In the genomic region with DNA sequence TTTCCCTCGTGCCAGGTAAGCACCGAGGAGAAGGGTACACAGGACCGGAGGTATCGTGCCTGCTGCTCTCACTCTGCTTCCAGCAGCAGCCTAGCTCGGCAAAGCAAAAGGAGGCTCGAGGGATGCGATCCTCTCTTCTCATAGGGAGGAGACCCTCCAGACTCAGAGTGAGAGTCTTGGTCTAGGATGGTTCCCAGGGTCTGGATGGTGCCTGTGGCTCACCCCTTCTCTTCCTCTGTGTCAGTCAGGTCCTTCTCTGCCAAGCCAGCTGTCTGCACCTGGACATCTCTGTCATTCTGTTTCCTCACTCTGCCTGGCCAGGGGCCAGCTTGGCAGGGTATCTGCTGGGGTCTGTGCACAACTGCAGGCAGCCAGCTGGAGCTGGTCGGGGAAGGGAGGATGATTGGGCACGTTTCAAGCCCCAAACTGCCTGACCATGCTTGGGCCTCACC, we compare ENCODE assay signal across 8 mouse cellular contexts.
DNase-seq lines count a peak whose midpoint lies in the region; ATAC-seq and TF ChIP-seq lines count a peak whose summit lies in the region.

No protein-coding gene starts in this region.

- 0 out of 2 replicates have a peak, but pooled peaks cover 9% of the 10 kb centered on the region for H3K4me1 ChIP-seq in kidney, embryonic 14.5 days (ENCODE audit: control insufficient read depth, insufficient read depth, low read length)
- peaks cover 23% of the 10 kb centered on the region for H3K4me1 ChIP-seq in kidney, embryonic 15.5 days
- H3K4me1 ChIP-seq in embryonic facial prominence, embryonic 13.5 days: peaks cover 35% of the 10 kb centered on the region
- peaks cover 29% of the 10 kb centered on the region for H3K4me1 ChIP-seq in heart, embryonic 15.5 days (replicated peaks)
- H3K4me1 ChIP-seq in lung, embryonic 14.5 days (ENCODE audit: insufficient read depth): peaks cover 20% of the 10 kb centered on the region
- peaks cover 19% of the 10 kb centered on the region for H3K4me1 ChIP-seq in stomach, embryonic 16.5 days (ENCODE audit: control insufficient read depth, insufficient read depth, low read length)

- no peaks in the 10 kb centered on the region for H3K9me3 ChIP-seq in kidney, embryonic 14.5 days (ENCODE audit: control insufficient read depth, low read length)
- no peaks in the 10 kb centered on the region for H3K9me3 ChIP-seq in kidney, embryonic 15.5 days (replicated peaks)
- H3K9me3 ChIP-seq in embryonic facial prominence, embryonic 13.5 days: no peaks in the 10 kb centered on the region
- H3K9me3 ChIP-seq in heart, embryonic 15.5 days (replicated peaks): no peaks in the 10 kb centered on the region
- no peaks in the 10 kb centered on the region for H3K9me3 ChIP-seq in lung, embryonic 14.5 days (ENCODE audit: low read depth, low read length)
- no peaks in the 10 kb centered on the region for H3K9me3 ChIP-seq in stomach, embryonic 16.5 days (replicated peaks; ENCODE audit: control insufficient read depth, low read length)

- no peaks in the 10 kb centered on the region for H3K36me3 ChIP-seq in kidney, embryonic 14.5 days (ENCODE audit: control insufficient read depth, insufficient read depth, low read length)
- no peaks in the 10 kb centered on the region for H3K36me3 ChIP-seq in kidney, embryonic 15.5 days
- no peaks in the 10 kb centered on the region for H3K36me3 ChIP-seq in embryonic facial prominence, embryonic 13.5 days
- H3K36me3 ChIP-seq in heart, embryonic 15.5 days: no peaks in the 10 kb centered on the region
- no peaks in the 10 kb centered on the region for H3K36me3 ChIP-seq in lung, embryonic 14.5 days (ENCODE audit: insufficient read depth)
- H3K36me3 ChIP-seq in stomach, embryonic 16.5 days (ENCODE audit: control insufficient read depth, insufficient read depth, low read length): no peaks in the 10 kb centered on the region

- H3K9ac ChIP-seq in kidney, embryonic 14.5 days (ENCODE audit: low read depth, low read length): no peak overlapping the region
- H3K9ac ChIP-seq in kidney, embryonic 15.5 days: no peak overlapping the region
- no peak overlapping the region for H3K9ac ChIP-seq in embryonic facial prominence, embryonic 13.5 days
- H3K9ac ChIP-seq in heart, embryonic 15.5 days: no peak overlapping the region
- H3K9ac ChIP-seq in lung, embryonic 14.5 days: no peak overlapping the region
- H3K9ac ChIP-seq in stomach, embryonic 16.5 days (ENCODE audit: low read length): no peak overlapping the region

- peak; percentile 78 for DNase-seq in lung, embryonic 14.5 days
- DNase-seq in urinary bladder, adult 18-20 months (ENCODE audit: low spot score in 2 of 2): no peak
- DNase-seq in cerebellum, adult 9-10 months: no peak

- no peak overlapping the region for H3K4me2 ChIP-seq in kidney, embryonic 14.5 days (replicated peaks; ENCODE audit: low read depth, low read length)
- H3K4me2 ChIP-seq in kidney, embryonic 15.5 days: no peak overlapping the region
- H3K4me2 ChIP-seq in embryonic facial prominence, embryonic 13.5 days: no peak overlapping the region
- H3K4me2 ChIP-seq in heart, embryonic 15.5 days: no peak overlapping the region
- H3K4me2 ChIP-seq in lung, embryonic 14.5 days: peak overlapping the region; percentile 29; the same call in 1 of the 2 replicates
- no peak overlapping the region for H3K4me2 ChIP-seq in stomach, embryonic 16.5 days (ENCODE audit: low read depth, low read length)

- H3K27me3 ChIP-seq in kidney, embryonic 14.5 days (ENCODE audit: control insufficient read depth, insufficient read depth, low read length): no peaks in the 10 kb centered on the region
- H3K27me3 ChIP-seq in kidney, embryonic 15.5 days: no peaks in the 10 kb centered on the region
- no peaks in the 10 kb centered on the region for H3K27me3 ChIP-seq in embryonic facial prominence, embryonic 13.5 days
- no peaks in the 10 kb centered on the region for H3K27me3 ChIP-seq in heart, embryonic 15.5 days
- H3K27me3 ChIP-seq in lung, embryonic 14.5 days (ENCODE audit: insufficient read depth, low read length): no peaks in the 10 kb centered on the region
- H3K27me3 ChIP-seq in stomach, embryonic 16.5 days (ENCODE audit: control insufficient read depth, insufficient read depth, low read length): no peaks in the 10 kb centered on the region

- ATAC-seq in kidney, embryonic 14.5 days (ENCODE audit: low FRiP score, low TSS enrichment): 0 out of 2 replicates have a peak, but pooled peaks have one; percentile 60
- no peak for ATAC-seq in kidney, embryonic 15.5 days (replicated peaks; ENCODE audit: low FRiP score)
- ATAC-seq in embryonic facial prominence, embryonic 13.5 days (ENCODE audit: insufficient number of reproducible peaks, insufficient read depth, low FRiP score, low TSS enrichment, low read depth): no peak
- 0 out of 2 replicates have a peak, but pooled peaks have one; percentile 22 for ATAC-seq in heart, embryonic 15.5 days (replicated peaks; ENCODE audit: insufficient number of reproducible peaks, insufficient read depth, low FRiP score, low read depth)
- ATAC-seq in lung, embryonic 14.5 days (ENCODE audit: insufficient read depth): peak; percentile 79
- peak; percentile 66; the same call in 1 of the 2 replicates for ATAC-seq in stomach, embryonic 16.5 days (ENCODE audit: insufficient read depth, low FRiP score)

- WGBS in kidney, embryonic 14.5 days: 78% methylated on average over 9 of the region's 9 CpGs
- WGBS in kidney, embryonic 15.5 days: 68% methylated on average over 9 of the region's 9 CpGs
- WGBS in embryonic facial prominence, embryonic 13.5 days: 66% methylated on average over 9 of the region's 9 CpGs
- WGBS in heart, embryonic 15.5 days: 54% methylated on average over 9 of the region's 9 CpGs
- WGBS in lung, embryonic 14.5 days: 61% methylated on average over 9 of the region's 9 CpGs
- WGBS in stomach, embryonic 16.5 days: 51% methylated on average over 9 of the region's 9 CpGs

- no peak overlapping the region for H3K27ac ChIP-seq in kidney, embryonic 14.5 days (ENCODE audit: low read depth, low read length)
- H3K27ac ChIP-seq in kidney, embryonic 15.5 days: no peak overlapping the region
- peak overlapping the region; percentile 81 for H3K27ac ChIP-seq in embryonic facial prominence, embryonic 13.5 days
- H3K27ac ChIP-seq in heart, embryonic 15.5 days: peak overlapping the region; percentile 55
- H3K27ac ChIP-seq in lung, embryonic 14.5 days (ENCODE audit: low read depth): peak overlapping the region; percentile 80
- H3K27ac ChIP-seq in stomach, embryonic 16.5 days (ENCODE audit: low read length): peak overlapping the region; percentile 79

- H3K4me3 ChIP-seq in kidney, embryonic 14.5 days (ENCODE audit: low read length): no peak overlapping the region
- H3K4me3 ChIP-seq in kidney, embryonic 15.5 days (replicated peaks): no peak overlapping the region
- no peak overlapping the region for H3K4me3 ChIP-seq in embryonic facial prominence, embryonic 13.5 days
- H3K4me3 ChIP-seq in heart, embryonic 15.5 days: no peak overlapping the region
- H3K4me3 ChIP-seq in lung, embryonic 14.5 days (ENCODE audit: low read depth, low read length): no peak overlapping the region
- H3K4me3 ChIP-seq in stomach, embryonic 16.5 days (replicated peaks; ENCODE audit: low read length): no peak overlapping the region

- TF ChIP-seq CTCF in lung, embryonic 14.5 days (IDR thresholded peaks at IDR 0.05; ENCODE audit: low read depth): no peak

Comparison
In these comparisons a context has a peak if more than half of its experiments do, and no peak if none do; other contexts are left out.
1. ATAC-seq: peak in kidney, embryonic 14.5 days (single experiment), heart, embryonic 15.5 days (single experiment), lung, embryonic 14.5 days (single experiment) and stomach, embryonic 16.5 days (single experiment); none in kidney, embryonic 15.5 days (single experiment) and embryonic facial prominence, embryonic 13.5 days (single experiment).
2. H3K27ac ChIP-seq: peak in embryonic facial prominence, embryonic 13.5 days (single experiment), heart, embryonic 15.5 days (single experiment), lung, embryonic 14.5 days (single experiment) and stomach, embryonic 16.5 days (single experiment); none in kidney, embryonic 14.5 days (single experiment) and kidney, embryonic 15.5 days (single experiment).